Mouse (Mus musculus): ENCODE data around the gene Igfl3.

The Igfl3 gene

GRCm38 (mm10) chr7:18176194-18176593 is at the start of gene Igfl3:
Gene Igfl3 (plus strand): TSS chr7:18176494.
- DNase-seq (ENCODE audit: low read depth, low spot score) = no peak

GRCm38 (mm10) chr7:18210938-18211337 is 34.6 kb downstream of the Igfl3 start:
- no peak for DNase-seq (ENCODE audit: low read depth, low spot score)

GRCm38 (mm10) chr7:18214699-18215098 is 38.4 kb downstream of the Igfl3 start:
- DNase-seq (ENCODE audit: low read depth, low spot score) = no peak

Data from embryo, embryonic 11.5 days (tissue).